Mouse (Mus musculus): Measurements from ENCODE around the gene Dip2b. TPM values are rescaled to one million over a fixed set of nuclear protein-coding genes. Genes with fewer than 3 reads are reported as not detected.

The Dip2b gene
- polyA plus RNA-seq, 1 experiment from 2014 or later = 15.0 TPM

DNA sequence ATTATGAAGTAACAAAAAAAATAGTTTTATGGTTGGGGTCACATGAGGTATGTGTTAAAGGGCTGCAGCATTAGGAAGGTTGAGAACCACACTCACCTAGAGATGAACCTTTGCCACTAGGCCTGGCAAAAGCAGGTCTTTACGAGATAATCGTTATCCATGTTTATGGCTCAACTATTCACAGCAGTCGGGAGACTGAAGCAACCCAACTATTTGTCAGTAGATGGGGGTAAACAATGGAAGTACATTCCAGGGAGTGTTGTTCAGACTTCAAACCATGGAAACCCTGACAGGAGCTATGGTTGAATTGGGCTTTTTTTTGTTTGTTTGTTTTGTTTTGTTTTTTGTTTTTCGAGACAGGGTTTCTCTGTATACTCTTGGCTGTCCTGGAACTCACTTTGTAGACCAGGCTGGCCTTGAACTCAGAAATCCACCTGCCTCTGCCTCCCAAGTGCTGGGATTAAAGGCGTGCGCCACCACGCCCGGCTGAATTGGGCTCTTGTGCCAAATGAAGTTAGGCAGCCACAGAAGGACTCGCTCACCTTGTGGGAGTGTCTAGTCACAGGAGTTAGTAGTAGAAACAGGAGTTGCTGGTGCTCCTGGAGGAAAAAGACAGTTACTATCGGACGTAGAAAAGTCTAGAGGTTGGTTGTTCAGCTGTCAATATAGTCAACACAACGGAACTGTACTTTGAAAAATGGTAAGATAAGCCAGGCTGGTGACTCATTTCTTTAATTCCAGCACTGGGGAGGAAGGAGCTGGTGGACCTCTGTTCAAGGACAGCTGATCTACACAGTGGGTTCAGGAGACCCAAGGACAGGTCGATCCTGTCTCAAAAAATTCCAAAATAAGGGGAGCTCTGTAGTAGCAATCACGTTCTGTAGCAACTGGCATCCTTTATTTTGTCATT is 193.4 kb downstream of the Dip2b start:
- WGBS = 92% methylated on average over 14 of the region's 14 CpGs
- ATAC-seq (ENCODE audit: insufficient number of reproducible peaks, insufficient read depth, low FRiP score, low TSS enrichment) = no peak
- H3K27ac ChIP-seq = no peak overlapping the region

DNA sequence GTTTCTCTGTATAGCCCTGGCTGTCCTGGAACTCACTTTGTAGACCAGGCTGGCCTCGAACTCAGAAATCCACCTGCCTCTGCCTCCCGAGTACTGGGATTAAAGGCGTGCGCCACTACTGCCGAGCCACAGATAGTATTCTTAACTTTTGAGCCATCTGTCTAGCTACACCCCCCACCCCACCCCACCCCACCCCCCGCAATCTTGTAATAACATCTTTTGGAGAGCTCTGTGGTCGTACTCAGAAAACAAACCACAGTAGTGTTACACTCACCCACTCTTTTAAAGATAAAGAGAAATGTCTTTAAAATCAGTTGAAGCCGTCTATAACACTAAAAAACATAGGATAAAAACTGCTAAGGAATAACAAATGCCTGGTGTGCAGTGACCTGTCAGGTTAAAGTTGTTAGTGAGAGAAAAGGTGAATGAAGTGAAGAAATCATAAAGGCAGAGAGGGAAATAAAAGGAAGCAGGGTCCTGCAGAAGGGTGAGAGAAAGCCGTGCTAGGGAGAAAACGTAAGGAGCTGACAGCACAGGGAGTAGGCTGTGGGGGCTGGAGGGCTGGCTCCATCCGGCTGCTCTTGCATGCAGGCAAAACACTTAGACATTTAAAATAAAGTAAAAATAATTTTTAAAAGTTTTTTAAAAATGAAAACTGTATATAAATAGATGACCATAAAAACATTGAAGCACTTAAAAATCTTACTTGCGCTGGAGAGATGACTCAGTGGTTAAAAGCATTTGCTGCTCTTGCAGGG is 196.9 kb downstream of the Dip2b start:
- Histone ChIP-seq H3K9me3 (no peaks in the 10 kb centered on the region), H3K36me3 (peaks cover 62% of the 10 kb centered on the region), H3K27ac (no peak overlapping the region), H3K4me1 (no peaks in the 10 kb centered on the region), H3K4me3 (no peak overlapping the region), H3K27me3 (no peaks in the 10 kb centered on the region), H3K4me2 (replicated peaks) (no peak overlapping the region), H3K9ac (no peak overlapping the region)
- WGBS = 91% methylated on average over 12 of the region's 12 CpGs
- no peak for ATAC-seq (ENCODE audit: insufficient number of reproducible peaks, insufficient read depth, low FRiP score, low TSS enrichment)

More for the DNA sequence above, 193.4 kb downstream of the Dip2b start:
- Histone ChIP-seq H3K36me3 (peaks cover 37% of the 10 kb centered on the region), H3K4me3 (no peak overlapping the region), H3K4me1 (peaks cover 15% of the 10 kb centered on the region), H3K27me3 (no peaks in the 10 kb centered on the region), H3K4me2 (replicated peaks) (no peak overlapping the region), H3K9ac (no peak overlapping the region), H3K9me3 (no peaks in the 10 kb centered on the region)

DNA sequence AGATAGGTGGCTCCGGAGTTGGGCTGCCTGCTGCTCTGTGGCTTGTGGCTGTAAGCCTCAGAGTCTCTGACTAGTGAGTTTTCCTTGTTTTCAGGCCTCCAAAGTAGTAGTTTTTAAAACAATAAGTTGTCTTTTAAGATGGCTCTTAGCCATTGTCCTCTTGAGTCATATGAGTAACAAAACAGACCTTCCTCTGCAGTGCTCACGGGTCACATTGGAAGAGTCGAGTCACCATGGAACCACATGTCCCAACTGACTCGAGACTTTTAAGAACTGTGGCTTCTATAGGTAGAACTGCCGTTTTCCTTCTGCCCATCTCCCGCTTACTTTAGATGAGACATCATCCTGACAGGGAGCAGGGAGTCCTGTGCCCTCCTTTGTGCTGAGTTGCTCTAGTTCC is 198.5 kb downstream of the Dip2b start:
- no peaks in the 10 kb centered on the region for H3K4me1 ChIP-seq
- H3K36me3 ChIP-seq = peaks cover 74% of the 10 kb centered on the region
- no peak overlapping the region for H3K4me2 ChIP-seq (replicated peaks)
- no peaks in the 10 kb centered on the region for H3K9me3 ChIP-seq
- no peaks in the 10 kb centered on the region for H3K27me3 ChIP-seq
- no peak overlapping the region for H3K4me3 ChIP-seq
- H3K27ac ChIP-seq = no peak overlapping the region
- WGBS = 90% methylated on average over 6 of the region's 6 CpGs
- no peak for ATAC-seq (ENCODE audit: insufficient number of reproducible peaks, insufficient read depth, low FRiP score, low TSS enrichment)
- no peak overlapping the region for H3K9ac ChIP-seq

DNA sequence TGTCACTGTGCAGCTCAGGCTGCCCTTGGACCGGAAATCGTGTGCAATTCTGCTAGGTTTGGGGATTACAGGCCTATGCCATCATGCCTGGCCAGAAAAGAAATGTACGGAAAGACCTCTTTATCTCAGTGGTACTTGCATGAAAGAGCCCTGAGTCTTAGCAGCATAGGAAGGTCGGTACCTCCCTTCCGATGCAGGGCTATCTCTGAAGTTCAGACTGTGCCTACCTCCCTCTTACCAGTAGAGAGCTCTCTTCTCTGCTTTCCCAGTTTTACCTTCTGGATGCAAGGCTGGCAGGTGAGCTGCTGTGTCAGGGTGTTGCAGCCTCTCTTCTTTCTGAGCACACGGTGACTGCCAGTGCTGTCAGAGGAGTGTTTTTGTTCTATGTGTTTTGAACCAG is 203.3 kb downstream of the Dip2b start:
- no peak for ATAC-seq (ENCODE audit: insufficient number of reproducible peaks, insufficient read depth, low FRiP score, low TSS enrichment)

GRCm38 (mm10) chr15:100245951-100246350 is 207.5 kb downstream of the Dip2b start:
- Histone ChIP-seq H3K4me2 (replicated peaks) (no peak overlapping the region), H3K4me3 (no peak overlapping the region), H3K36me3 (peaks cover 81% of the 10 kb centered on the region), H3K4me1 (no peaks in the 10 kb centered on the region), H3K27me3 (no peaks in the 10 kb centered on the region), H3K9ac (no peak overlapping the region), H3K27ac (no peak overlapping the region), H3K9me3 (no peaks in the 10 kb centered on the region)
- WGBS = 98% methylated on average over 7 of the region's 7 CpGs
- no peak for ATAC-seq (ENCODE audit: insufficient number of reproducible peaks, insufficient read depth, low FRiP score, low TSS enrichment)

More for the DNA sequence above, 203.3 kb downstream of the Dip2b start:
- no peaks in the 10 kb centered on the region for H3K27me3 ChIP-seq
- 94% methylated on average over 6 of the region's 6 CpGs for WGBS
- no peak overlapping the region for H3K4me2 ChIP-seq (replicated peaks)
- H3K36me3 ChIP-seq = peaks cover 72% of the 10 kb centered on the region
- no peak overlapping the region for H3K9ac ChIP-seq
- no peaks in the 10 kb centered on the region for H3K4me1 ChIP-seq
- no peak overlapping the region for H3K4me3 ChIP-seq
- no peak overlapping the region for H3K27ac ChIP-seq
- no peaks in the 10 kb centered on the region for H3K9me3 ChIP-seq

- H3K9me3 ChIP-seq = no peaks in the 10 kb centered on the region
- no peak overlapping the region for H3K27ac ChIP-seq
- peaks cover 85% of the 10 kb centered on the region for H3K36me3 ChIP-seq
- no peak overlapping the region for H3K9ac ChIP-seq
- no peak overlapping the region for H3K4me2 ChIP-seq (replicated peaks)
- WGBS = 91% methylated on average over 9 of the region's 9 CpGs
- no peak for ATAC-seq (ENCODE audit: insufficient number of reproducible peaks, insufficient read depth, low FRiP score, low TSS enrichment)
- no peak overlapping the region for H3K4me3 ChIP-seq
- no peaks in the 10 kb centered on the region for H3K27me3 ChIP-seq
- H3K4me1 ChIP-seq = no peaks in the 10 kb centered on the region
Measured at GRCm38 (mm10) chr15:100247296-100247695, 208.8 kb downstream of the Dip2b start.

DNA sequence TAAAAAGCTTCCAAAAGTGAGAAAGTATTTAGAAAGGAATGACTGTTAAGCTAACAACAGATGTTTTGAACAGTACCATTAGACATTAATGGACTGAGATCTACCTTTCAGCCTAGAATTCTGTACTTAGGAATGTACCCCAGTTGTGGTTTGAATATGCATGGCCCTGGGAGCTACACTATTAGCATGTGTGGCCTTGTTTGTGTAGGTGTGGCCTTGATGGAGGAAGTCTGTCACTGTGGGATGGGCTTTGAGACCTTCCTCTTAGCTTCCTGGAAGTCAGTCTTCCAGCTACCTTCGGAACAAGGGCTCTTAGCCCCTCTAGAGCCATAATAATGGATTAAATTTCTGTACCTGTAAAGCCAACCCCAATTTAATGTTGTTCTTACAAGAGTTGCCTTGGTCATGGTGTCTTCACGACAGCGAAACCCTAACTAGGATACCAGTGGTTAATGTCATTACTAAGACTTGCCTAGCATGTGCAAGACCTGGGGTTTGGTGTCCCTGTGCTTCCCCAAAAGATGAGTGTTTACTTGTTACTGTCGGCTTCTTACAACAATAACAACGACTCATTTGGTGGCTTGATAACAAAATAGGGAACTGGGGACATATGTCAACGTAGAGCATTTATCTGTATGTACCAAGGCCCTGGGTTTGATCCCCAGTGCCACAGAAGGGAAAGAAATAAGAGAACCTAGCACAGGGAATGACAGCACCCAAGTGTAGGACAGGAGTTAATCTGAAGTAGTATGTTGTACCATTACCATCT is 210.4 kb downstream of the Dip2b start:
- Histone ChIP-seq H3K27me3 (no peaks in the 10 kb centered on the region), H3K27ac (no peak overlapping the region), H3K36me3 (peaks cover 86% of the 10 kb centered on the region), H3K4me2 (replicated peaks) (no peak overlapping the region), H3K9ac (no peak overlapping the region), H3K4me1 (no peaks in the 10 kb centered on the region), H3K4me3 (no peak overlapping the region), H3K9me3 (no peaks in the 10 kb centered on the region)
- 96% methylated on average over 6 of the region's 6 CpGs for WGBS
- no peak for ATAC-seq (ENCODE audit: insufficient number of reproducible peaks, insufficient read depth, low FRiP score, low TSS enrichment)

GRCm38 (mm10) chr15:100251153-100251780 is 212.8 kb downstream of the Dip2b start:
- WGBS = 94% methylated on average over 6 of the region's 6 CpGs
- no peaks in the 10 kb centered on the region for H3K27me3 ChIP-seq
- no peak overlapping the region for H3K4me3 ChIP-seq
- H3K36me3 ChIP-seq = peaks cover 96% of the 10 kb centered on the region
- H3K27ac ChIP-seq = no peak overlapping the region
- no peak overlapping the region for H3K9ac ChIP-seq
- ATAC-seq (ENCODE audit: insufficient number of reproducible peaks, insufficient read depth, low FRiP score, low TSS enrichment) = no peak
- no peaks in the 10 kb centered on the region for H3K9me3 ChIP-seq
- H3K4me1 ChIP-seq = no peaks in the 10 kb centered on the region
- H3K4me2 ChIP-seq (replicated peaks) = no peak overlapping the region

GRCm38 (mm10) chr15:100256386-100256785 is 217.9 kb downstream of the Dip2b start:
- H3K4me1 ChIP-seq = no peaks in the 10 kb centered on the region
- no peak overlapping the region for H3K4me3 ChIP-seq
- H3K36me3 ChIP-seq = peaks cover 74% of the 10 kb centered on the region
- no peaks in the 10 kb centered on the region for H3K9me3 ChIP-seq
- no peaks in the 10 kb centered on the region for H3K27me3 ChIP-seq
- ATAC-seq (ENCODE audit: insufficient number of reproducible peaks, insufficient read depth, low FRiP score, low TSS enrichment) = no peak
- H3K9ac ChIP-seq = no peak overlapping the region
- H3K4me2 ChIP-seq (replicated peaks) = no peak overlapping the region
- WGBS = 87% methylated on average over 6 of the region's 6 CpGs
- H3K27ac ChIP-seq = no peak overlapping the region

DNA sequence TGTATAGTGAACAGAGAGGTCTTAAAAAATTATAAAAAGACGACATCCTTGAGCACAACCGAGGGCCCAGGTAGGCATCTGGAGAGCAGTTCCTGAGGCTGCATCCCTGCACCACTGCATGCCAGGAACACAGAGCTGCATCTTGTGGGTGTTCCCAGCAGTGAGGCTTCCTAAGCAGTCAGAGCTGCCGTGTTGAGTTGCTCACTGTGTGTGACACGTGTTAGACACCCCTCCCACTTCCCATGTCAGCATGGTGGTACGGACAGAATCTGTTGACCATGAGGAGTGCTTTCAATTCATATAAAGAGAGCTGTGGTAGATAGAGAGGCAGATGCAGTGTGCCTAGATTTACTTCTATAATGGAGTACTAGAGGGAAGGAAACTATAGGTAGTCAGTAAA is 218.8 kb downstream of the Dip2b start:
- Histone ChIP-seq H3K9ac (no peak overlapping the region), H3K9me3 (no peaks in the 10 kb centered on the region), H3K4me2 (replicated peaks) (no peak overlapping the region), H3K27ac (no peak overlapping the region), H3K4me1 (no peaks in the 10 kb centered on the region), H3K27me3 (no peaks in the 10 kb centered on the region), H3K4me3 (no peak overlapping the region), H3K36me3 (peaks cover 67% of the 10 kb centered on the region)
- 90% methylated on average over 5 of the region's 5 CpGs for WGBS
- no peak for ATAC-seq (ENCODE audit: insufficient number of reproducible peaks, insufficient read depth, low FRiP score, low TSS enrichment)
